Mouse (Mus musculus): ENCODE measurements around the gene Bcdin3d.

- TF ChIP-seq CTCF (IDR thresholded peaks at IDR 0.05; ENCODE audit: low read depth, low read length): no peak
- no peak for TF ChIP-seq POLR2A (IDR thresholded peaks at IDR 0.05; ENCODE audit: borderline replicate concordance, low read depth, low read length)
These were observed 54.4 kb downstream of the Bcdin3d start for GRCm38 (mm10) chr15:99420101-99420500.
